Mouse (Mus musculus): ENCODE data around the gene Rad51b. TPM values are rescaled to one million over a fixed set of nuclear protein-coding genes. Genes with fewer than 3 reads are reported as not detected.

Gene Rad51b
- polyA plus RNA-seq, 1 experiment from 2014 or later: 6.4 TPM

DNA sequence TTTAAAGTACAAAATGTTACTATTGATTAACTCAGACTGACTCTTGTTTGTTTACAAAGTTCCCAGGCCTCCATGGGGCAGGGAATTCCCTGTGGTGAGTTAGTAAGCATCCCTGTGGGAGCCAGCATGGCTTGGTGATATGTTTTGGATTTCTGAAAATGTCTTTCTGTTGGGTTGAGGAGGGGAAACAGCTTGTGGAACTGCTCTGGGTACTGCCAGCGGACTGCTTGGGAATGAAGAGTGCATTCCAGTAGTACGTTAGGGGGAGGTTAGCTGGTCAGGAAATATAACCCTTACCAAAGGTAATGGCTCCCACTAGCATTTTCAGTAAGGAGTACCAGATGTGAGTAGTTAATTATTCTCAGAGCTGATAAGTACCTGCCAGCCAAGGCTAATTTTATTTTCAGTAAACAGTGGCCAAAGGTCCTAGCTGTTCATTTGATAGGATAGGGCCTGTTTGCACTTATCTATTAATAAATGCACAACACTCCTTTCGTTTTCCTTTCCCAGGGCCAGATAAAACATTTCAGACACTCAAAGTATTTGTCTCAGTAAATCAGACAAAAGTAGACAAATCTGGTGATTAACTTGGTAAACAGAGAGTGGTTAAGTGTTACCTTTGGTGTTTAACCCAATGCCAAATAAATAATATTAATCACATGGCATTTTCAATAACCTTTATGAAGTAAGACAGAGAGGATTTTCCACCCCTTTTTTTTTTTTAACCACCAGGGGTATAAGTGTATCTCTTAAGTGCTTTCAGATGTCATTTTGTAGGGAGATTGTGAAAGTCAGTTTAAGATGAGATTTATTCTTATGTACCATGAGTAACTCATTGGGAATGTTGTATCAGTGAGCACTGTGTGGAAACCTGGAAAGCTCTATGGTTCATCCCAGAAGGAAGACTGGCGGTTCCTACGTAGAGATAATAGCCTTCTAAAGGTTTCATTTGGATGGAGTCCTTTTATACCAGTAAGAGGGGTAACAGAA lies 235.0 kb downstream of the Rad51b start:
- WGBS: 50% methylated on average over 5 of the region's 5 CpGs
- Histone ChIP-seq H3K4me3 (no peak overlapping the region), H3K4me1 (peaks cover 69% of the 10 kb centered on the region), H3K27me3 (replicated peaks; ENCODE audit: low read depth, poor library complexity, severe bottlenecking) (no peaks in the 10 kb centered on the region), H3K36me3 (replicated peaks) (peaks cover 6% of the 10 kb centered on the region; the same call in 1 of the 2 replicates), H3K27ac (replicated peaks) (peak overlapping the region; percentile 78), H3K9me3 (peaks cover 7% of the 10 kb centered on the region)
- DNase-seq (ENCODE audit: low spot score): peak; percentile 40

DNA sequence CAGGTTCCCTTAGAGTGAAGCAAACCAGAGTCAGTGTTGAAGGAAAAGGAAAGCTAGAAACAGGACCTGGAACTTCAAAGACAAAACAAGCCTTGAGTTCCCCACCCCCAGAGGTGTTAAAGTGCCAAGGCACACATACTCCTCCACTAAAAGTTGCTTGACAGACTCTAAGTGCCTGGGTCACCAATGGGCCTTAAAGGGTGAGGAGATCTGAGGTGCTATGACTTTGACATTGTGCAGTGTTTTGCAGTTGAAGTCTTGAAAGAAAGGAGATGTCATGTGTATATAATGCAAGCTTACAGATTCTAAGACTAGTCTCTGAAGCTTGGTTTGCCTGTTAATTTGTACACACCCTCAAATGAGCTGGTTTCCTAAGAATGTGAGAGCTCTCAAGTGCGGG lies 237.7 kb downstream of the Rad51b start:
- DNase-seq (ENCODE audit: low spot score): no peak

DNA sequence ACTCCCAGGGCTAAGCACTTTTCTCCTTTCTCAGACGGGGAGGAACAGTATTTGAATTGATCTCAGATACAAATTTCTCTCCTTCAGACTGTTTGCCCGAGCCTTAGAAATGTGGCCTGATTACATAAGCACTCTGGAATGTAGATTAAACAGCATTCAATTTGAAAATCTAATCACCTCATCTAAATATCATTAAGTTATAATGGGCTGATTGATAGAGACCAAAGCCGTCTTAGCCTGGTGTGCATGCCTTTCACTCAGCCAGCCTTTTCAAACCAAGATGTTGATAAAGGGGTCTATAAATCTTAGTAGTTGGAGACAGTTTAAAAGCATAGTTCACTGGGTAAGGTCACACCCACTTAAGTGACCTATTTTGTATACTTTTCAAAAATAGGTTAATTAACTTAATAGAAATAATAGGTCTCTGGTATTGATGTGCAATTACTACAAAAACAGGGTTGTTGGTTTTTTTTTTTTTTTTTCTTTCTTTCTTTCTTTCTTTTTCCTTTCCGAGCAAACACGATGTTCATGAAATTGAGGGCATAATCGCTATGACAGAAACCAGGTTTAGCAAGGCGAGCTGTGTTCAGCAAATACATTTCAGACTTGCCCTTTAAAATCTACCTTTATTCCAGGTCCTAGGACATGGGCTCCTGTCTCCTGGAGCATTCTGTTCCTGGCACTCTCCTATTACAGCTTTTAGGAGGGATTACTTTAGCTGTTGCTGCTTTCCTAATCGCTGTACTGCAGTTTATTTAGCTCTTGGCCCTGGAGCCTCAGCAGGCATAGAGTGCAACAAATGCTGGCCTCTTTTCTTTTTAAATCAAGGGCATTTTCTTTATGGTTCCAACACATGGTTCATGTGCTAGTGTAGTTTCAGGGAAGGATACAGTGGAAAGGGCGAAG lies 238.7 kb downstream of the Rad51b start:
- Histone ChIP-seq H3K27me3 (replicated peaks; ENCODE audit: low read depth, poor library complexity, severe bottlenecking) (no peaks in the 10 kb centered on the region), H3K36me3 (replicated peaks) (no peaks in the 10 kb centered on the region), H3K4me3 (no peak overlapping the region), H3K27ac (replicated peaks) (peak overlapping the region; percentile 67), H3K4me1 (peaks cover 57% of the 10 kb centered on the region), H3K9me3 (no peaks in the 10 kb centered on the region)
- WGBS: 41% methylated on average over 9 of the region's 9 CpGs
- no peak for DNase-seq (ENCODE audit: low spot score)

More for the DNA sequence above, 237.7 kb downstream of the Rad51b start:
- H3K36me3 ChIP-seq (replicated peaks): peaks cover under 1% of the 10 kb centered on the region; the same call in 1 of the 2 replicates
- peaks cover 63% of the 10 kb centered on the region for H3K4me1 ChIP-seq
- H3K27me3 ChIP-seq (replicated peaks; ENCODE audit: low read depth, poor library complexity, severe bottlenecking): no peaks in the 10 kb centered on the region
- H3K9me3 ChIP-seq: peaks cover under 1% of the 10 kb centered on the region; the same call in 1 of the 2 replicates
- WGBS: 70% methylated on average over 1 of the region's 1 CpGs
- peak overlapping the region; percentile 67 for H3K27ac ChIP-seq (replicated peaks)
- H3K4me3 ChIP-seq: no peak overlapping the region

DNA sequence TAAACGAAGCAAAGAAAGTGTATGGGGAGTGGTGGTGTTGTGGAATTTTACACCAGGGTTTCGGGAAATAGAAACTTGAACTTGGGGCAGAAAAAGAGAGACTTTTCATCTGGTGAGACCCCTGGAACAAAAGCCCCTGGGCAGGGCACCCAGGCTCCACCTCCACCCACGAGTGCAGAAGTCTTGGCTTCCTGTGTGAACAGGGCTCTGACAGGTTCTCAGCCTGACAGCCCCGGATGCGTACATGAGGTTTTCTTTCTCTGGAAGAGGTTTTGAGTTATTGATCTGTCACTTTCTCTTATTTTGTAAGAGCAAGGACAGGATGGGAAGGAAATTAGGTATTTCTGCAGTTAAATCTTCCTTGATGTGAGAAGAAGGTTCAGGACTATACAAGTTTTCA lies 243.1 kb downstream of the Rad51b start:
- WGBS: 65% methylated on average over 5 of the region's 5 CpGs
- DNase-seq (ENCODE audit: low spot score): no peak
- no peaks in the 10 kb centered on the region for H3K36me3 ChIP-seq (replicated peaks)
- peak overlapping the region; percentile 57; the same call in 1 of the 2 replicates for H3K27ac ChIP-seq (replicated peaks)
- no peak overlapping the region for H3K4me3 ChIP-seq
- no peaks in the 10 kb centered on the region for H3K9me3 ChIP-seq
- no peaks in the 10 kb centered on the region for H3K27me3 ChIP-seq (replicated peaks; ENCODE audit: low read depth, poor library complexity, severe bottlenecking)
- H3K4me1 ChIP-seq: peaks cover 36% of the 10 kb centered on the region

DNA sequence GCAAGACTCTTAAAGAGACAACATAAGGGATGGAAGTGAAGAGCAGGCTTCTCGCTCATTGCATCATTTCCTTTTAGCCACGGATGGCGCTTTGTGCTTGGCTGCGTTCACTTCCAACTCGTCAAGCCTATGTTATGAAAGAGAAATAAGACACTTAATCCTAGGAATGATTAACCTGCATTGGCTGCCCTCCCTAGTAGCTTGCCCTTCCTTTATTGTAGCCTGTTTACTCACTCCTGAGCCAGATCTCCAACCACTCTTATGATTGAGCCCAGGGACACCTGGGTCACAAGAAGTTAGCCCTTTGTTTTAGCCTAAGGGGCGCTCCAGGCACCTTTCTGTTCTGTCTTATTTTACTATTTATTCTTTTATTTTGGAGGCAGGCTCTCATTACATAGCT lies 244.5 kb downstream of the Rad51b start:
- H3K4me1 ChIP-seq: peaks cover 22% of the 10 kb centered on the region
- no peaks in the 10 kb centered on the region for H3K27me3 ChIP-seq (replicated peaks; ENCODE audit: low read depth, poor library complexity, severe bottlenecking)
- no peak for DNase-seq (ENCODE audit: low spot score)
- H3K9me3 ChIP-seq: no peaks in the 10 kb centered on the region
- 85% methylated on average over 6 of the region's 6 CpGs for WGBS
- no peak overlapping the region for H3K4me3 ChIP-seq
- no peak overlapping the region; the same call in 1 of the 2 replicates for H3K27ac ChIP-seq (replicated peaks)
- no peaks in the 10 kb centered on the region for H3K36me3 ChIP-seq (replicated peaks)

DNA sequence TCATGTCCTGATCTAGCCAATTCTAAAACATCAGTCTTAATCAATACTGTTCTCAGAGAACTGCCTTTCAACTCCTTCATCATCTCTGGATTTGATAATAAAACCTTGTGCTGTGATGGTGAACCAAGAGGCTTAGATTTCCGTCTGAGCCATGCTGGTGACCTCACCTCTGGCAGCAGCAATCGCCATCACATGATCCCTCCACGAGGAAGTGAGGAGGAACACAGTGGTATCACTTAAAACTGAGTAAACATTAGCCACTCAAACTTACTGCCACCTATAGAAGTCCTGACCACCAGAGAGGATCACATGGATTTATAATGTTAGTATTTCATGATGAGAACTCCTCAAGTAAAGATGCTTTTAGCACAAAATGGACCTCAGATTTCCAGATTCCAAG lies 248.0 kb downstream of the Rad51b start:
- H3K4me1 ChIP-seq: peaks cover 44% of the 10 kb centered on the region
- no peaks in the 10 kb centered on the region for H3K36me3 ChIP-seq (replicated peaks)
- H3K9me3 ChIP-seq: no peaks in the 10 kb centered on the region
- WGBS: 72% methylated on average over 3 of the region's 3 CpGs
- H3K27me3 ChIP-seq (replicated peaks; ENCODE audit: low read depth, poor library complexity, severe bottlenecking): no peaks in the 10 kb centered on the region
- H3K4me3 ChIP-seq: no peak overlapping the region
- no peak overlapping the region for H3K27ac ChIP-seq (replicated peaks)
- no peak for DNase-seq (ENCODE audit: low spot score)

DNA sequence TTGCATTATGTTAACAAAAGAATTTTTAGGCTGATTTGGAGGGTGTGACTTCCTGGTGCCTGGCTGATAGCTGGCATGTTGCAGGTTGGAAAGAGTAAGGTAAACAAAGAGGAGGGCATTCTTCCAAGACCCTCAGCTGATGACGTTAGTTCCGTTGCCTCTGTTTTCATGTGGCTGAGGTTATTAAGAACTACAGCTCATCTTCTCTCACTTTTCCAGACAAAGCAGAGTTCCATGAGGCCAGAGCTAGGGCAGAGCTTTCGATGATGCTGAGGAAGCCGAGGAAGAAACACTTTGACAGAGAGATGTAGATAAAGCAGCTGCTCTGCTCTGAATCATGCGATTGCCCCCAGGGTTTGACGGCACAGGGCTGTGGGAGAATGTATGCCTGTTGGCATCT lies 250.5 kb downstream of the Rad51b start:
- WGBS: 78% methylated on average over 6 of the region's 6 CpGs

DNA sequence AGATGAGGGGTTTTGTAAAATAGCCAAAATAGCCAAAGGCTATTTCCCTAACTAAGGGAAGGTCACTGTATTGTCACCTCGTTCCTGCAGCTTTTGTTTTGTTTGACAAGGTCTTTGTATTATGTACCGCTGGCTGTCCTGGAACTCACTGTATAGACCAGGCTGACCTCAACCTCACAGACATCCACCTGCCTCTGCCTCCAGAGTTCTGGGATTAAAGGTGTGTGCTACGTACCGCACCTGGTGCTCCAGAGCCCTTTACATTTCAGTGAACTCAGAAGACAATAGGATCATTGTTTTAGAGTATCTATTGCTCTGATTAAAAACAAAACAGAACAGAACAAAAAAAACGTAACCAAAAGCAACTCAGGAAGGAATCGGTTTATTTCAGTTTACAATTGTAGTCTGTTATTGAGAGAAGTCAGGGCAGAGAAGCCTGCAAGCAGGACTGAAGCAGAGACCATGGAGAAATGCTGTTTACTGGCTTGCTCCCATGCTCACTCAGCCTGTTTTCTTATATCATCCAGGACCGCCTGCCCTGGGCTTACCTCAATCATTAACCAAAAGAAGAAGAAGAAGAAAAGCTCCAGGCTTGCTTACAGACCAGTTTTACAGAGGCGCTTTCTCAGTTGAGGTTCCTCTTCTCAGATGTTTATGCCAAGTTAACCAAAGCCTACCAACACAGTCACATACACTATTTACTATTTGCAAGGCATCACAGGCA lies 251.7 kb downstream of the Rad51b start:
- Histone ChIP-seq H3K4me3 (no peak overlapping the region), H3K27ac (replicated peaks) (peak overlapping the region; percentile 59; the same call in 1 of the 2 replicates), H3K9me3 (no peaks in the 10 kb centered on the region), H3K4me1 (peaks cover 44% of the 10 kb centered on the region), H3K36me3 (replicated peaks) (no peaks in the 10 kb centered on the region), H3K27me3 (replicated peaks; ENCODE audit: low read depth, poor library complexity, severe bottlenecking) (no peaks in the 10 kb centered on the region)
- WGBS: 73% methylated on average over 8 of the region's 8 CpGs
- DNase-seq (ENCODE audit: low spot score): no peak

More for the DNA sequence above, 250.5 kb downstream of the Rad51b start:
- Histone ChIP-seq H3K27ac (replicated peaks) (no peak overlapping the region; the same call in 1 of the 2 replicates), H3K27me3 (replicated peaks; ENCODE audit: low read depth, poor library complexity, severe bottlenecking) (no peaks in the 10 kb centered on the region), H3K4me1 (peaks cover 44% of the 10 kb centered on the region), H3K36me3 (replicated peaks) (no peaks in the 10 kb centered on the region), H3K9me3 (no peaks in the 10 kb centered on the region), H3K4me3 (no peak overlapping the region)
- DNase-seq (ENCODE audit: low spot score): no peak

DNA sequence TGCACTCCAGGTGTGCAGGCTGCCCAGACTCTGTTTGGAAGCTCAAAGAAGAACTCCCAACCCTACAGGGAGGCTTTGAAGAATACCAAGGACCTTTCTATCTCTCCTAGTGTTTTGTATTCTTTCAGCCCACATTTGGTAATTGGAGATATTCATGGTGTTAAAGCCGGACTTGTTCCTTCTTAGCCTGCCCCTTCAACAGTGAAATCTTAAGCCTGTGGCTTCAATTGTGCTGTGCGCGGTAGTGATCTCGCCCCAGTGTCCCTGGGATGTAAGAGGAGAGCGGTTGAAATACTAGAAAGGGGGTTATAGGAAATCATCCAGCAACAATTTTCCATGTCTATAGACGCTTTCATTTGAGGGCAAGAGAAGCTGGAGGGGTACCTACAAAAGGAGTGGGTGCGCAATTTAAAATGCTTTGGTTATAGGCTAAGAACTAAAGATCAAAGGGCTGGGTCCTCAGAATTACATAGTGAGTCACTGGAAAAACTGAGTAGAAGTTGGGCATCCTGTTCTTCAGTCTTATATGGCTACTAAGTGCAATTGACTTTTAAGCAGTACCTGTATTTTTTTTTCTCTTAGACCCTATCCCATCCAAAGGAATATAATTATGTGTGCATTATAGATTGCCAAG lies 253.1 kb downstream of the Rad51b start:
- WGBS: 85% methylated on average over 7 of the region's 7 CpGs
- peaks cover 36% of the 10 kb centered on the region for H3K4me1 ChIP-seq
- H3K36me3 ChIP-seq (replicated peaks): no peaks in the 10 kb centered on the region
- H3K27me3 ChIP-seq (replicated peaks; ENCODE audit: low read depth, poor library complexity, severe bottlenecking): no peaks in the 10 kb centered on the region
- no peak overlapping the region for H3K4me3 ChIP-seq
- H3K9me3 ChIP-seq: no peaks in the 10 kb centered on the region
- DNase-seq (ENCODE audit: low spot score): no peak
- H3K27ac ChIP-seq (replicated peaks): no peak overlapping the region

DNA sequence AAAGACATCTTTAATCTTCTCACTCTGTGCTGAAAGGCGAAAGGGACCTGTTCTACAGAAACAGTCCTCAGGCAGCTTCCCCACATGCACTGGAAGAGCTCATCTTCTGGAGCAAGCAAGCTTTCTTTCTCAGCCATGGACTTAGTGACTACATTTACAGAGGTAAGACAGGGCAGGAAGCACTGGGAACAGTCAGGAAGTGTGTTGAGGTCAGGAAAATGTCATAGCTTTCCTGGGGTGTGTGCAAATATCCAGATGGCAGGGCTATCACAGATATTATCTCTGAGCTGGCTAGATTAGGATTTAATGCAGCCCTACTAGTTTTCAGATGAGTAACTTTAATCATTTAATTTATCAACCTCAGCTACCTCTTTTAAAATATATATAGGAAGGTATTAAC lies 254.2 kb downstream of the Rad51b start:
- Histone ChIP-seq H3K4me3 (no peak overlapping the region), H3K4me1 (peaks cover 36% of the 10 kb centered on the region), H3K9me3 (no peaks in the 10 kb centered on the region), H3K27ac (replicated peaks) (no peak overlapping the region; the same call in 1 of the 2 replicates), H3K36me3 (replicated peaks) (no peaks in the 10 kb centered on the region), H3K27me3 (replicated peaks; ENCODE audit: low read depth, poor library complexity, severe bottlenecking) (no peaks in the 10 kb centered on the region)
- 88% methylated on average over 1 of the region's 1 CpGs for WGBS
- no peak for DNase-seq (ENCODE audit: low spot score)

DNA sequence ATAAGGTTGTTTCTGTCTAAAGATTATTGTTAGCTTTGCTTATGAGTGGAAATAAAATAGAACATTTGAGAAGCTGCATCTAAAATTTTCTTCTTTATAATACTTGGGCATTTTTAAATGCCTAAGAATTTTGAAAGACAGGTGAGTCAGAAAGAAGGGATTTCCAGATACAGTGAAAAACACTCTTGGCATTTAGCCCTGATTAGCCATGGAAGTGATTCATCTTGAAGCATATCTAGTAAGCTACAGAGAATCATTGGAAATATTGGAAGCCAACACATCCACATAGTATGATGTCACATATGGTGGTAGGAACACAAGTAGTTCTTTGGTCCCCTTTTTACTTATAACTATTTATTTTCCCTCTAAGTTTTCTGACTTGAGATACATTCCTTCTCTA lies 256.0 kb downstream of the Rad51b start:
- no peak overlapping the region for H3K4me3 ChIP-seq
- H3K36me3 ChIP-seq (replicated peaks): no peaks in the 10 kb centered on the region
- peaks cover 29% of the 10 kb centered on the region for H3K4me1 ChIP-seq
- H3K9me3 ChIP-seq: no peaks in the 10 kb centered on the region
- H3K27me3 ChIP-seq (replicated peaks; ENCODE audit: low read depth, poor library complexity, severe bottlenecking): no peaks in the 10 kb centered on the region
- DNase-seq (ENCODE audit: low spot score): no peak
- H3K27ac ChIP-seq (replicated peaks): no peak overlapping the region

All from embryonic facial prominence, embryonic 10.5 days (tissue).